Mouse (Mus musculus) gonadal fat pad, adult 2 months (tissue): Measurements from ENCODE around the gene Gm14085. TPM values are rescaled to one million over a fixed set of nuclear protein-coding genes. Genes with fewer than 3 reads are reported as not detected.
A peak's percentile ranks its signal among the peaks of the same experiment; 100 is the strongest.
"Not testable (repeated sequence)": the region's sequence is repeated elsewhere in the genome, so short reads cannot be mapped to it uniquely, and the experiment has no call there.

Experiments
- DNase-seq: peaks from one replicate; pipeline ENCODE4 v3.0.0-alpha.2; 2012; ENCODE audit warnings: low read depth
- polyA plus RNA-seq: library from polyadenylated mRNA; depleted of rRNA; stranded (reverse); fragments of >200 nt; gene quantifications from 2 replicates; pipeline ENCODE4 v1.2.3, GENCODE M21; 2012; rRNA removed

The Gm14085 gene
- 0.03 and 0.62 TPM in 2 replicates for polyA plus RNA-seq

DNA sequence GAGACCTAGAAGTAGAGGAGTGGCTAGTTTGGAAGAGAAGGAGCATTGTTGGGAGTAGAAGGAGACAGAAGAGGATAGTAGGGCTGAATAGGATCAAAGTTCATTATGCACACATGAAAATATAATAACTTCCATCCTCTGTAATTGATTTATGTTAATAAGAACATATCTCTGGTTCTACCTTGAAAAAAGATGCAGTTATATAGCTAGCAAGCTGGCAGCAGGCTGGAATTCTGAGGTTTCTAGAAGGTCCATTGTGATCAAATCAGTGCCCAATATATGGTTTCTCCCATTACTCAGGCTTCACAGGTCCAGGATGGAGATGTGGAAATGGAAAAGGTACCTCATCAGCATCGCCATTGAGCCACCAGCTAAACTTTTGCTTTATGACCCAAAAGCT, at the start of gene Gm14085:
Gm14085 (plus strand) TSS at position 301 of the 400 bp plus-strand sequence.
- no peak for DNase-seq

DNA sequence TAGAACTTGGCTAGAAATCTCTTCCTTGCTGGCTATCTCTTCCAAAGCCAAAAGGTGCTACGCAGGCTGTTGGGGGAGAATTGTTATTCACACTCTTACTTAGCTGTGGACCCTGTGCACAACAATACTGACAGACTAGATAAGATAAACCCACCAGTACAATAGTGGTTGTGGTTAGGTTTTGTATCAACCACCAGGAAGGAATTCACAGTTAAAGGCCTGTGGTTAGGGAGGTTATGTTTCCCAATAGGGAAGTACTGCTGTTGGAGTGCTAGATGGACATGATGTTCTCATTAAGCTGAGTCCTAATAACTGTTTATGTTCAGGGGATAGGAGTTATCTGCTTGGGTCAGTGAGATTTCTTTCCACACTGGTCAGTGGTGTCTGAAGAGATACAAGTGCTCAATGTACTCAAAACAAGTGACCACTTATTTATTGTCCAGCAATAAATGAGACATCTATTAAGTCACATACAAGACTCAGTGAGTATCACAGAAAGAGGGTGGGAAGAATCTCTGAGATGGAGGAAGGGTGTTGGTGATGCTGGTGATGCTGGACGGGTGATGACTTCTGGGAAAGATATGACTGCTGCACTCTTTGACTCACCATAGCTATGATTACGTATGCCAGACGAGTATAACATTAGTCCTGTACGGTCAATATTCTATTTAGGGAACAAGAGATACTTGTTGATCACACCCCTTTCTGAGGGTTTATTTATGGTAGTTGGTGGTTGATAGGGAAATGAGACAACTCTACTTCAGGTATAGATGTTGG, 45.8 kb upstream of the Gm14085 start:
- DNase-seq = not testable (repeated sequence)

DNA sequence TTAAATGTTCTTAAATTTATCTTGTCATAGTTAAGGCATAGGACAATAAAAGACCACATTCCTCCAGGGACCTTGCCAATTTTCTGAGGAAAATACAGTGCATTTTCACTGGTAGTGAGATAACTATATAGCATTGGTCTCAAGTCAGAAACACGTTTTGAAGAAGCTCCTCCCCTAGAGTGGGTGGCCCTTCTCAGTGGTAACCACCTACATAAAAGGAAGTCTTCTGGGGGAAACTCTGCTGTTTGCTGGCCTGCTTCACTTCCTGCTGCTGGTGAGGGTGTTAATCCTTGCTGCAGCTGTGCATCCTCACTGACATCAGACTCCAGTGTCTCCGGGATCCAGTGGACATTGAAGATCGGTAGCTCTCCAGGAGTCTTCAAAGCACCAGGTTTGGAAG, 44.2 kb upstream of the Gm14085 start:
- not testable (repeated sequence) for DNase-seq

DNA sequence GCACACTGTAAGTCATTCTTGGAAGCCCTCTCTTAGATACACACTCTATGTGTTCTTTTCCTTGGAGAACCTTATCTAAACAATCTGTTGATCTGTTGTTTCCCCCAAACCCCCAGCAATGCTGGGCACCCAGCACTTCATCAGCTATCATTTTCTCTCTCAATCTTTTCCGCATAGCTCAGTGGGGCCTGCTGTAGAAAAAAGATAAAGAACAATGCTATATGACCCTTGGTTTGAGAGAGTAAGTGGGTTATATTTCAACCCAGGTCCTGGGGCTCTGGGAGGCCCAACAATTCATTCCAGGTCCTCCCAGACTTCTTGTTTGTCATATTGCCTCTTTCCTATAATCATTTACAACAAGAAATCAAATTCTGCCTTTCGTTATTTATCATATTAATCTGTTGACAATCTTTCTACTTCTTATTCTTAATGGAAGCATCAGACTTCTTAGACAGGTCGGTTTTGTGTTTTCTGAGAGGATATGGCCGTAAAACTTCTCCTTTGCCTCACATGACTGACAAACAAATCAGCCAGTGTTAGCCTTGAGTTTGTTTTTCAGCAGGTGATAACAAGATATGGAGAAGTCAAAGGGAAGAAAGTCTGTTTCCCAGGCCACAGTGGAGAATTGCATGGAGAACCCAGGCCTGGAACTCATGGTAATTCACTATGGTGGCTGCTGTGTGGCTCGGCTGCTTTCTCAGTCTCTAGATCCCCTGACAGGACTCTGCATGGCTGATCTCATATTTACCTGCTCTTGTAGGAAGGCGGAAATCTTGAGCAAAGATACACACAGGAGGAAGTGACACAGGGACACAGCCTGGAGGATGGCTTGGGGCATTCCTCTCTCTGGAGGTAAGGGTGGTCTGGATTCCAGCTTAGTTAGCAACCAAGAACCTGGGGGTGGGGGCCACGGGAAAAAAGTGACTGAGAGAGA, 43.5 kb upstream of the Gm14085 start:
- DNase-seq = no peak

DNA sequence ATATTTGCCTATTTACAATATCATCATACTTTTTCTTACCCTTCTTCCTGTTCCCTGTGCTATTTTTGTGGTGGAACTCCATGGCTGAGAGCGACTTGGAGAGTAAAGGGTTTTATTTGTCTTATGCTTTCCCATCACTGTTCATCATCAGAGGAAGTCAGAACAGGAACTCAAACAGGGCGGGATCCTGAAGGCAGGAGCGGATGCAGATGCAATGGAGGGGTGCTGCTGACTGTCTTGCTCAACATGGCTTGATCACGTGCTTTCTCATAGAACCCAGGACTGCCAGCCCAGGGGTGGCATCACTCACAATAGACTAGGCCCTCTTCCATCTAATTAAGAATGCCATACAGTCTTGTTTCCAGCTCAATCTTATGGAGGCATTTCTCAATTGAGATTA, 34.4 kb upstream of the Gm14085 start:
- no peak for DNase-seq

DNA sequence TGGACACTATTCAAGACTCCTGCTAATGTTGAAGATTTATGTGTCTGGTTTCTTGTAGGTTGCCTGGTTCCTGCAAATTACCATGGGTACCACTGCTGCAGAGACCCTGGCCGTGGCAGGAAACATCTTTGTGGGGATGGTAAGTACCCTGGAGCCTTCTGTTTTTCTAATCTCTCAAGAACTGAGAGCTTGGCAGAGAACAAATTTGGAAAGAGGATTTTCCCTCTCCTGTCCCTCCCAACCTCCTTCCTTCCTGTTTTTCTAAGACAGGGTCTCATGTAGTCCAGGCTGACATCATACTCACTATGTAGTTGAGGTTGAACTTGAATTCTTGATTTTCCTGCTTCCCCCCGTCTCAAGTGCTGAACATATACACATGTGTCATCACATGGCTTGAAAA, 32.3 kb upstream of the Gm14085 start:
- DNase-seq = no peak

DNA sequence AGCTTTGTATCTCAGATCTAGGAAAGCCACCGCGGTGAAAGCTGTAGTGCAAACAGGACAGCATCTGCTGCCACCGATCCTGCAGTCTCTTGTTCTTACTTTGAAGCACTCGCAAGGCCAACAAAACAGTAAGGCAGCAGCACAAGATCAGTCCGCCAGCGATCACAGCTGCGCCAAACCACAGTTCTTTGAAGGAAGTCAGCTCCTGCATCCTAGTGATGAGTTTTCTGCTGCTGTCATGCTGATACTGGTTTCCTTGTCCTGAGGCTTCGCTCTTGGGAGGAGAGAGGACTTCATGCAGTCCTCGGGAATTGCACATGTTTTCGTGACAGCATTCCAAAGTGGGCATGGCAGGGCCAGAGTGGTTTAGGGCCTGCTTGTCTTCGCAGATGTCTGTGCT, 17.8 kb upstream of the Gm14085 start:
- DNase-seq = no peak

DNA sequence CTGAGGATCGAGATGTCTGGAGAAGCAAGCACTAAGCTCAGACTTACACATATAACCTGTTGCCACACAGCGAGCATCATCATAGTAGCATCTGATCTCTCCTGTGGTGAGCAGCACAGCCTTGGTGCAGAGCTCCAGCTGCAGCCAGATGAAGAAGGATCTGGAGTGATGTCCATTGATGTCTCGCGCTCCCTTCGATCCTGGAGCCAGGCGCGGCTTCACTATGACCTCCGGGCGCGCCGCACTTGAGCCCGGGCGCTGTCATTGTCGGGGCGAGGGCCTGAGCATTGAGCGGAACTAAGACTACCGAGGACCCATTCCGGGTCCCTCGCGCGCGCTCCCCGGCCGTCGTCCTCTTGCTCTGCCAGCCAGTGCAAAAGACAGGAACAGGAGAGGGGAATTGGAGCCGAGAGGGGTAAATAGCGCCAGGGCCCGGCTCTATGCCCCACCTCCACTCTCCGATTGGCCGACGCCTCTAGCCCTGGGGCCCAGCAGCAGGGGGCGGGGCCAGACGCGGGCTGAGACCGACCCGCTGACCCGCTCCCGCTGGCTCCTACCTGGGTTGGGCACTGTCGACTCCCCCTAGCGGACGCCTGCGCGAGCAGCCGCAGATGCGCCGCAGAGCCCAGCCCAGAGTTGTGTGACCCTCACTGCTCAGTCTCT, 17.3 kb upstream of the Gm14085 start:
- DNase-seq = peak; percentile 20

DNA sequence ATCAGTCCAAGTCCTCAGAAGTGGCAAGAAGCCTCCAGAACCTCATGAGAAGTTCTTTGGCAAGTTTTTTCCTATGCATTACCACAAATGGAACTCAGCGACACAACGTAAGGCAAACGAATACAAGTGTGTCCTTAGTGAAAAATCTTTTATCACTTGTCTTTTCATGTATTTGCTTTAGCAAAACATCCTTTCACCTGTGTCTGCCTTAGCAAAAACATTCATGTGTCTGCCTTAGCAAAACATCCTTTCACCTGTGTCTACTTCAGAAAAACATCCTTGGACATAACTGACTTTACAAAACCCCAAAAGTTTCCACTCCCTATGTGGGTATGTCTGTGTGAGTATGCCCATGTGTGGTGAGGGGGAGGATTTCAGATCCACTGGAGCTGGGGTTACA, 15.5 kb upstream of the Gm14085 start:
- DNase-seq = no peak

DNA sequence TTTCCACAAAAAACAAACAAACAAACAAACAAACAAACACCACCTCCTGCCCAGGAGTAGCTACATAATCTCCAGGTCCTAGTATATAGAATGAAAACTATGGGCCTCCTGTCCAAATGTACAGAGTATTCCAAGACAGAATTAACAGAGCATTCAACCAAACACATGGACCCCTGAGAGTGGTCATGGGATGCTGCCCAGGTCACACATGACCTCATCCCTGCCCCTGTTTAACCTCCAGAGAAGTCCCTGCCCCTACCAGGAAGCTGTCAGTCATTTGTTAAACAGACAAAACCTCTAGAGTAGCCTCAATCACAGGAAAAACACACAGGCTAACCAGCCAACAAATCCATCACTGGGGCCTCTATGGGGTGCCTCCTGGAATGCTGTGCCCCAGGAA, 8.2 kb upstream of the Gm14085 start:
- no peak for DNase-seq

DNA sequence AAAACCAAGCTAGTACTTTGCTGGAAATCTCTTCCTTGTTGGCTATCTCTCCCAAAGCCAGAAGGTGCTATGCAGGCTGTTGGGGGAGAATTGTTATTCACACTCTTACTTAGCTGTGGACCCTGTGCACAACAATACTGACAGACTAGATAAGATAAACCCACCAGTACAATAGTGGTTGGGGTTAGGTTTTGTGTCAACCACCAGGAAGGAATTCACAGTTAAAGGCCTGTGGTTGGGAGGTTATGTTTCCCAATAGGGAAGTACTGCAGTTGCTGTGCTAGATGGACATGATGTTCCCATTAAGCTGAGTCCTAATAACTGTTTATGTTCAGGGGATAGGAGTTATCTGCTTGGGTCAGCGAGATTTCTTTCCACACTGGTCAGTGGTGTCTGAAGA, 954 bp upstream of the Gm14085 start:
- DNase-seq = not testable (repeated sequence)

DNA sequence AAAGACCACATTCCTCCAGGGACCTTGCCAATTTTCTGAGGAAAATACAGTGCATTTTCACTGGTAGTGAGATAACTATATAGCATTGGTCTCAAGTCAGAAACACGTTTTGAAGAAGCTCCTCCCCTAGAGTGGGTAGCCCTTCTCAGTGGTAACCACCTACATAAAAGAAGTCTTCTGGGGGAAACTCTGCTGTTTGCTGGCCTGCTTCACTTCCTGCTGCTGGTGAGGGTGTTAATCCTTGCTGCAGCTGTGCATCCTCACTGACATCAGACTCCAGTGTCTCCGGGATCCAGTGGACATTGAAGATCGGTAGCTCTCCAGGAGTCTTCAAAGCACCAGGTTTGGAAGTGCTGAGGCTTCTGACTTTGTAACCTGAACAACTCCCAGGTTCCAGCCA, 913 bp downstream of the Gm14085 start:
- not testable (repeated sequence) for DNase-seq

DNA sequence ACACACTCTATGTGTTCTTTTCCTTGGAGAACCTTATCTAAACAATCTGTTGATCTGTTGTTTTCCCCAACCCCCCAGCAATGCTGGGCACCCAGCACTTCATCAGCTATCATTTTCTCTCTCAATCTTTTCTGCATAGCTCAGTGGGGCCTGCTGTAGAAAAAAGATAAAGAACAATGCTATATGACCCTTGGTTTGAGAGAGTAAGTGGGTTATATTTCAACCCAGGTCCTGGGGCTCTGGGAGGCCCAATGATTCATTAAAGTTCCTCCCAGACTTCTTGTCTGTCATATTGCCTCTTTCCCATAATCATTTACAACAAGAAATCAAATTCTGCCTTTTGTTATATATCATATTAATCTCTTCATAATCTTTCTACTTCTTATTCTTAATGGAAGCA, 1.4 kb downstream of the Gm14085 start:
- not testable (repeated sequence) for DNase-seq

DNA sequence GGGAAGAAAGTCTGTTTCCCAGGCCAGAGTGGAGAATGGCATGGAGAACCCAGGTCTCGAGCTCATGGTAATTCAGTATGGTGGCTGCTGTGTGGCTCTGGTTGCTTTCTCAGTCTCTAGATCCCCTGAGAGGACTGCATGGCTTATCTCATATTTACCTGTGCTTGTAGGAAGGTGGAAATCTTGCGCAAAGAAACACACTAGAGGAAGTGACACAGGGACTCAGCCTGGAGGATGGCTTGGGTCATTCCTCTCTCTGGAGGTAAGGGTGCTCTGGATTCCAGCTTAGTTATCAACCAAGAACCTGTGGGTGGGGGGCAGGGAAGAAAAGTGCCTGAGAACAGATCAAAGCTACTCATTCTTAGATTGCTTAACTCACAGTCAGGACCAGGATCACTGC, 1.9 kb downstream of the Gm14085 start:
- DNase-seq = no peak

DNA sequence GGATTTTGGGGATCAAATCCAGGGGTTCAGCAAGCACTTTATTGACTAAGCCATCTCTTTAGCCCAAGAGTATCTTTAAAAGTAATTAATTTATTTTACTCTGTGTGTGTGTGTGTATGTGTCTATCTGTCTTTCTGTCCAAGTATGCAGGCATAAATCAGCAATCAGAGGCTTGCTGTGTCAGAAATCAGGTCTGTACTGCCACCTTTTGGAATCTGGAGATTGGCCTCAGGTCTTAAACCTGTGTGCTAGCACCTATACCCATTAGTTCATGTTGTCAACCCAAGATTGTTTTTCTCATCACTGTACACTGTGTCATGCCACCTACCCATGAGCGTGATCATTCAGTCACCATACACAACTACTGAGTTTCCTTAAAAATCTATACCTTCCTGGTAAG, 45.0 kb downstream of the Gm14085 start:
- DNase-seq = not testable (repeated sequence)

DNA sequence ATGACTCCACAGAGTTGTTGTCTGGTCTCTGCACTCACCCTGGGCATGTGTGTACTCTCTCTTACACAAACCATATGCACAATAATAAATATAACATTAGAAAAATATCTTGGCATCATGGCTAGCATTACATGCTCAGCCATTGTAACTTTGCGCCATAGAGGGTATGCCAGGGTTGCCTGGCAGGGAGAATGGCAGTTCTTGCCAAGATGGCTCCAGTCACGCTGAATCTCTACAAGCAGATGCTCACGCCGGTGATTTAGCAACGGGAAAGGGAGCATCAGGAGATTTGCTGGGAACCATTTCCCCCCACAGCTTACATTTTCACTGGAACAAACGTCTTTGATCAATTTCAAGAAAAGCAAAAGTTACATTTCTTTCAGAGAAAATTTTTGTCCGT, 46.5 kb downstream of the Gm14085 start:
- no peak for DNase-seq

DNA sequence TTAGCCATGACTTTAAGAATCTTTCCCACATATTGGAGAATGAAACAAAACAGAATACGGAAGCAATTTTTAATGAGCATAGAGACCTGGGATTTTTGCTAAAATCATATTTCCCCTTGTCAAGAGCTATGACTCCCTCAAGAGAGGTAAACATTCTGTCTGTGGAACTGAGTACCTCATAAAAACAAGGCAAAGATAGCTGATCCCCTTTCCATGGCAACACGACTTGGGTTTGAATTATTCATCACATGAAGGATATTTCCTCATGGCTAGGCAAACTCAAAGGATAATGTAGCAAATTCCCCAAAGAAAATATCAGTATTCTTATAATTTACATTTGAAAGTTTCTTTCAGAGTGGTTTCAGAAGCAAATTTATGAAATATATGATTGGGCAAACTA, 47.0 kb downstream of the Gm14085 start:
- no peak for DNase-seq

DNA sequence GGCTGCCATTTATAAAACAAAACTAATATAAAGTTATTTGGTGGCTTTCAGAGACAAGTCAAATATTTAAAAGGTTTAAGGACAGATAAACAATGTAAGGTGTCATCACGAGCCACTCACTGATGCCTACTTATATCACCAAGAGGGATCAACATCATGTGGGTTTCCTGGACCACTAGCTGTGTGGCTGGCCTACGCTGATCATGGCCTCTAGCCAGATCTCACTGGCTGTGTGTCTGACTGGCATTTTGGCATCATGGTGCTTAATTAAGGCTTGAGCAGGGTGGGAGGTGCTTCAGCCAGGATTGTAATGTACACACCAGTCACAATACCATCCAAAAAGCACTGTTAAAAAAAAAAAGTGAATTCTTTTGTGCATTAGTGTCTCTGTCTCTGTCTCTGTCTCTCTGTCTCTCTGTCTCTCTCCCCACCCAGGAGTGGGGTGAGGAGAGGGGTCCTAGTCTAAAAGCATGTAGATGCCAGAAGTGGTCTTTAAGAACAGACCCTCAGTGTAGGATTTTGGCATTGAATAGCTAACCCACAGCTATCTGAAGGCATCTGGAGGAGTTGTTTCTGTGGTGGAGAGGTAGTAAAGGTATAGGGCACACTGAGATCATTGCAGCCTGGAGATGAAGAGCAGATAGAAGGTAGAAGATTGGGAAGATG, 47.5 kb downstream of the Gm14085 start:
- DNase-seq = no peak

DNA sequence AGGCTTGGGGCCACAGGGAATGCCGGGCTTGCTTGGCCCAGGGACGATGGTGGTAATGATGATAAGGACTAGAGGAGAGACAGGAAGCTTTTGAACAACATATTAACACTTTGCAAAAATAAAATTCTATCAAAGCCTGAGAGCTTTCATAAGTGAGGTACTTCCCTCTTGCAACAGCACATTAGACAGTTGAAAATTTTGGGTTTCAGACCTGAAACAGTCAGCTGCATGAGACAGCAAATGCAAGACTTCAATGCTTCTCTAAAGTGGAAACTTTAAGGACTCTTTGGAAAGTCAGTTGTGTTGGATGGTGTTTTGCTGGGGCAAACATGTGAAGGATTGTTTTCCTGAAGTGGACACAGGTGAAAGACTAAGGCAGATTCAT, 48.1 kb downstream of the Gm14085 start:
- DNase-seq = no peak

DNA sequence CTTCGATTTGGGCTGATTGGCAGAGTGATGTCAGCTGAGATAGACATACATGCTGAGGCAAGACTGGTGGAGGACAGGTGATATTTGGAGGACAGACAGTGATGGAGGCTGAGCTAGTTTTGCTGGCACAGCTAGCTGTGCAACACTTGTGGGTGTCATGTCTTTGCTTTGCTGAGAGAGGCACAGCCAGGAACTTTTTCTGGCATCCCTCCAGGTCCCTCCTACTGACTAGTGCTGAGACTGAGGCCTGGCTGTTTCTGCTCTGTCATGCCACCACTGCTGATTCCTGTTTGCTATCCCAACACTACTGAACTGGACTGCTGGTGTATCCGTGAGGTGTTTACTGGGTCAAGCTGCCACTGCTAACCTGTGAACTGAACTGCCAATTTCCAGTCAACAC, 48.6 kb downstream of the Gm14085 start:
- peak; percentile 36 for DNase-seq

DNA sequence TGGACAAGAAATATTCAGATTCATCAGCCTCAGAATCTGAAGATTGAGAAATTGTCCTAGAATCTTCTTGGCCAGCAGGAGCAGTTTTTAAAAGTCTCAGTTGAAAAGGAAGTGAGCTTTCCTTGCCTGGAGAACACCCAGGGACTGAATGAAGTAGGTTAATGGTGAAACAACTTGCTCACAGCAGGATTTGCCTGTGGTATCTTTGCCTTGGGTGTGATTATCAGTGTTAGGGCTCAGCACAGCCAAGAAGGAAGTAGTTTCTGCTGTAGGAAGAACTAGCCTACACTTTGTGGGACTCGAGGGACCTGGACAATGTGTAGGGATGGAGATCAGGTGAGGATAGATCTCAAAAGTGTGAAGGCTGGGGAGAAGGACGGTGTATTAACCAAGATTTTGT, 49.9 kb downstream of the Gm14085 start:
- DNase-seq = no peak

DNA sequence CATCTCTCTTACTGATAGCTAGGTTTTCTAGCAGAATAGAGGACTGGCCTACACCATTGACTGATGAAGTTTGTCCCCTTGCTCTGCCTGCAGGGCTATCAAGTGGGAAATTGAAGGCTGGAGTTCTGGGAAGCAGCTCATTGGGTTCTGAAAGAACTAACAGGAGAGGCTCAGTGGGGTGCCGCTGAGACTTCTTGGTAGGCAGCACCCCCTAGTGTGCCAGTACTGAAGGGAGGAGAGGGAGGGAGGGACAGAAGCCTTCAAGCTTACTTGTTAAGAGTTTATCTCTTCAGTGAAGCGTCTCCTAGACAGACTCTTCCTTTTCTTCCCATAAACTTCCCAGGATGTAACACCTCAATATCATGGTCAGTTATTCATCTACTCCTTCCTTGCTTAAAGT, 73.6 kb downstream of the Gm14085 start:
- DNase-seq = no peak
